Mouse (Mus musculus) erythroid progenitor cell, adult 5-6 weeks (primary cell): ENCODE data around the gene Car2. TPM values are rescaled to one million over a fixed set of nuclear protein-coding genes. Genes with fewer than 3 reads are reported as not detected.

Experiments used
- ATAC-seq: replicated peaks from 2 replicates; pipeline ENCODE4 v1.8.0; 2016; ENCODE audit warnings: moderate number of reproducible peaks, mild to moderate bottlenecking, moderate TSS enrichment, inconsistent platforms; ENCODE audit not compliant: poor library complexity, low FRiP score, severe bottlenecking
- total RNA-seq, 2 experiments: library from RNA; stranded (forward) in 1 of 2; stranded (reverse) in 1 of 2; fragments of 150-400 nt in 1 of 2; fragments of 186-747, 209-891 nt in 1 of 2; gene quantifications; 2 replicates each; pipeline versions ENCODE4 v1.2.3 to v1.2.4; 2015 to 2017; ENCODE audit warnings: low replicate concordance in 2 of 2

The Car2 gene
- total RNA-seq, 2 experiments from 2014 or later, result 2,109 to 2,713 TPM

DNA sequence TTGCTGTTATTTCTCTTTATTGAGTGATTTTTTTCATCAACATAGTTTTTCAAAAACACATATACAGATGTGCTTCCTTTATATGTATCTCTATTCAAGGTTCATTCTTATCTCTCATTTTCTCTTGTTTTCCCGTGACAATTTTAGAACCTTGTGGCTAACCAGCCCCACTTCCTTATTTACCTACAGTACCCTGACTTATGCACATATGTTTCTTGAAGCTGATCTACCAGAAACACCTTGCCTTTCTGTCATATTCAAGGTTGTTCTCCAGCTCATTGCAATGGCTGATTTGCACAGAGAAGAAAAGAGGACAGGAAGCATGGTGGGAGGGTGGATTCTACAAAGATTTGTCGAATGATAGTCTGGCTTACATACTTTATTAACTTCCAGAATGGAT is 29.3 kb downstream of the Car2 start:
- ATAC-seq, result no peak

DNA sequence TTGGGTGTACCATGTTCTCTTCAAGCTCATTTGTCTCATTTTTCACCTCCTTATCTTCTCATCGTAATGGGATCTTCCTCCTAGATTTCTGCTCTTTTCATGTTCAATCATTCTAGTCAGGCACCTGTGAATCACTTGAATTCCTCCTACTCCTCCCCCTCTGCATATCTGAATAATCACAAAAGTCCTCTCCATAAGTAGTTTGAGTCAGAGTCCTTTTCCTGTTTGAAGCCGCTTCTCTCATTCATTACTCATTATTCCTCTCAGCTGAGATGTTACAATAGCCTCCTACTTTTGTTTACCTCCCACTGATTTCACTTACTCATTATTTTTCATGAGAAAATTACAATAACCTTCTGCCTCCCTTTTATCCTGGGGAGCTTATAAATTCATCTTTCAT is 31.2 kb downstream of the Car2 start:
- ATAC-seq, result no peak

DNA sequence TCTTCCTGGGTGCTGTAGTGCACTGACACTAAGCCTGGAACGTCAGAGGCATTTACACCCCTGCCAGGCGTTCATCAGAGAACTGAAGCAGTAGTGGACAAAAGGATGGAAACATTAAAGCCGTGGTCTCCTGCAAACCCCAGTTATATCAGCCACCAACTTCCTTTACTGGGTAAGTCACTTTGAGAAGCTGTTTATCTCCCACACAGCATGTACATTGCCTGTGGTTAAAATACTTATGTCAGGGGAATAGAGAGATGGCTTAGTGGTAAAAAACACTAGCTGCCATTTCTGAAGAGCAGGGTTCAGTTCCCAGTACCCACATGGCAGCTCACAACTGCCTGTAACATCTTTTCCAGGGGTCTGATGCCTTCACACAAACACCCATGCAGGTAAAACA is 58.6 kb downstream of the Car2 start:
- ATAC-seq, result no peak

DNA sequence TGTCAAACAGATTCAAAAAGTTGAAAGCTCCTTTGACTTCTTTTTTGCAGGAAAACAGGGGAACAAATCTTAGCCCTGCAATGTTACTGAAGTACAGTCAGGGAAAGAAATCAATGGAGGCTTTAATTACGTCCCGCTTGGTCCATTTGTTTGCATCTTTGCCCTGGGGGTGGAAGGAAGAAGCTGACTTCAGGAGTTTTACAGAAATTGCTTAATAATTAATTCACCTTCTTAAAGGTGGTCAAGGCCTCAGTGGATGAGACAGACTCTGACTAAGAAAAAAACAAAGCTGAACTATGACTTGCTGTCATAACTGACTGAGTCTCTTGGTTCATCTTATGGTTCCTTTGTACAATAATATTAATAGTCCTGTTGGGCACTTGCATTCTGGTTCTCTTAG is 59.6 kb downstream of the Car2 start:
- ATAC-seq, result no peak

DNA sequence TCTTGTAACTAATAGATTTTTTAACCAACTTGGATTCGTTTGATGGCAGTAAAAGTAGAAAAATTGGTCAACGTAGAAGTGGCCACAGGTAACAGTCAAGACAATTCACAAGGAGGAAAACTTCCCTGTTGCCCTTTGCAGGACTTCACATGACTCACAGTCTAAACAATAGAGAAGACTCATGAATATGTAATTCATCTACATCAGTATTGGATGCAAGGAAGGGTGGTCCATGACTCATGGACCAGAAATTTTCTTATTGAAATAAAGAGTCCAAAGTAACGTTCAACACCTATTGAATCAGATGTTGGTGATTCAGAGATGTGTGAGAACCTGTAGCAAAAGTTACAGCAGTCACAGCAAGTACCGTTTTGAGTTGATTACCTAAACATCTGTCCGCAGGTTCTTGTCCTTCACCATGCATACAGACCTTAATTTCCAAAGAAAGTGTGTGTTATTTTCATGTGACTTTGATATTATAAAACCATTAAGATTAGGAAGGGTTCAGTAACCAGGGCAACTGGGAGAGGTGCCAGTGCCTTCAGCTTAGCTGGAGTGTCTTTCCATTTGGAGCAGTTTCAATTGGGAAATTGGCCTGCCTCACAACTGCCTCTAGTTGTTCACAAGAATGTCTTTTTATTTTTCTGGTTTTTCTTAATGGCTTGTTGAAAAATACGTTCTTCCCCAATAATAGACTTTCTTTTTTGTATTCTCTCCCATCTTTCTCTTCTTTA is 62.2 kb downstream of the Car2 start:
- ATAC-seq, result no peak

DNA sequence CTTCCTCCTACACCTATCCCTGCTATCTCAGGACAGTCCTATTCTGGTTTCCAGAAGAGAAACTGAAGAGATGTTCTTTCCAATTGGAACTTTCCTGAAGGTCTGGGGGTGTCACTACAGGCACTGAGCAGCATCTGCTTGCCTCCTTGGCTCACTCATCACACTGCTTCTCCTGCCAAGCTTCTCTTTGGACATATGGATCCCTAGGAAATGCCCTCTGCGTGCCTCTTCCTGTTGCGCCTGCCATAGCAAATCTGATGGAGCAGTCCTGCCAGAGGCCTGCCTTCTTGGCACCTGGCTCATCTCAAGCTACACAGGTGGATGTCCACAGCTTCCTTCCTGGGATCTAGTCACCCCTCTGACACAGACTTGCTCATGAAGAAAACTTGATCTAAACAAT is 64.0 kb downstream of the Car2 start:
- no peak for ATAC-seq

Other genes with a start within 250 kb of the Car2 start
- gene Car13, start 244.5 kb upstream of the Car2 start, total RNA-seq (2015; ENCODE audit: low replicate concordance), result 5.0 and 8.6 TPM in 2 replicates
- 0.83 and 1.2 TPM in 2 replicates for gene Car13, start 244.5 kb upstream of the Car2 start, total RNA-seq (2017; ENCODE audit: low replicate concordance)
- 824 and 870 TPM in 2 replicates for gene Car1, start 77.9 kb upstream of the Car2 start, total RNA-seq (2015; ENCODE audit: low replicate concordance)
- 216 and 245 TPM in 2 replicates for gene Car1, start 77.9 kb upstream of the Car2 start, total RNA-seq (2017; ENCODE audit: low replicate concordance)
- gene Car3, start 22.8 kb upstream of the Car2 start, total RNA-seq (2015; ENCODE audit: low replicate concordance), result 0.72 and 3.8 TPM in 2 replicates
- not detected in 2 replicates for gene Car3, start 22.8 kb upstream of the Car2 start, total RNA-seq (2017; ENCODE audit: low replicate concordance)